Mouse (Mus musculus) right cerebral cortex, adult 18-20 months (tissue): ENCODE results near the gene Gemin5.

ENCODE experiments used
- DNase-seq: peaks from one replicate; pipeline ENCODE4 v3.0.0; 2022; ENCODE audit warnings: mixed read lengths

Gemin5 gene

DNA sequence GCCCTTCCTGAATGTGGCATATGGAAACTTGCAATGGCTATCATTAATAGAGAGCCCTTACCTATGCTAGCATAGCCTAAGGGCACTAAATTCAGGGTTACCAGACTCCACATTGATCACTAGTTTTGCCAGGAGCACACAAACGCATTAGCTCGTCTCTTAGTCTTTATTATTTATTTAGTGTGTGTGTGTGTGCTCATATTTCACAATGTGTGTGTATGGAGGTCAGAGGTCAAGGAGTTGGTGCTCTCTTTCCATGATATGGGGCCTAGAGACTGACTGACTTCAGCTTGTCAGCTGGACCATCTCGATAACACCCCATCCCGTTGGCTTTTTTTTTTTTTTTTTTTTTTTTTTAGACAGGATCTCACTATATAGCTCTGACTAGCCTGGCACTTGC is 1.3 kb upstream of the Gemin5 start:
- DNase-seq = no peak

DNA sequence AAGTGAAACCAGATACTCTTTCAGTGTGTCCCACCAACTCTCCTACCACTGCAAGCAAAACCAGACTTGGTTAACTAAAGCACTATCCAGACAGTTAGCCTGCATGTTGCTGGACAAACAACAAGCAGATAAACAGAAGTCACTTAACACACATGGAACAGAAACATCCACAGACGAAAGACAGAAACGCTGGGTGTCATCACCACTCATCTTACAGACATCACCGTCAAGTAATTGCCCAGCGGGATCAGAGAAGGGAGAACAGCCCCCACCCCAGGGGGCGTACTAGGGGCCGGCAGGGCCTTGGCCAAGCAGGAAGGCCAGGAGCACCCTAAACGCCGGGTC is 545 bp downstream of the Gemin5 start:
- no peak for DNase-seq

DNA sequence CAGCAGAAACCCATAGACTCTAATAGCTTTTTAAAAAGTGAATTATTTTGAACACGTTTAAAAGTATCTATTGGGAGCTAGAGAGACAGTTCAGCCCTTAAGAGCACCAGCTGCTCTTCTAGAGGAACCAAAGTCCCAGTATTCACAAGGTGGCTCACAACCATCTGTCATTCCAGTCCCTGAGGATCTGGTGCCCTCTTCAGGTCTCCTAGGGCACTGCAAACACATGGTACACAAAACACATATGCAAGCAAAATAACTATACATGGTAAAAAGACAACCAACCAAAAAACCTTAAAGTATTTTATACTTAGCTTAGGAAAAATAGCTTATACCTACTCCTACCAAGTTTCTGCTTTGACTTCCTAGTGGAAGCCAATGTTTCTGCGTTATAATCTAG is 3.3 kb downstream of the Gemin5 start:
- no peak for DNase-seq

DNA sequence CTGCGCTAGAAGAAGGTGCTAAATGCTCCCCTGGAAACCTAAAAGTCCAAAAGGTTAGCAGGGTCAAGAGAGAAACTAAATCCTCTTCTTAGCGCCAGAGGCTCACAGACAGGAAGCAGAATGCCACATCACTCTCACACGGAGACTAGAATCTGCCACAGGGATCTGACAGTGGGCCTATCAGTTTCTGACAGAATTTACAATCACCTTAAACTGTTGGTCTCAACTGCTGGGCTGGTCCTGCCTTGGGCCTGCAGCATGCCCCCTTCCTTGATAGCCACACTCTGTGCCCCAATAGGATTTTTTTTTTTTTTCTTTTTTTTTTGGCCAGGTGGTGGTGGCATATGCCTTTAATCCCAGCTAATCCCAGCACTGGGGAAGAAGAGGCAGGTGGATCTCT is 11.5 kb downstream of the Gemin5 start:
- no peak for DNase-seq

DNA sequence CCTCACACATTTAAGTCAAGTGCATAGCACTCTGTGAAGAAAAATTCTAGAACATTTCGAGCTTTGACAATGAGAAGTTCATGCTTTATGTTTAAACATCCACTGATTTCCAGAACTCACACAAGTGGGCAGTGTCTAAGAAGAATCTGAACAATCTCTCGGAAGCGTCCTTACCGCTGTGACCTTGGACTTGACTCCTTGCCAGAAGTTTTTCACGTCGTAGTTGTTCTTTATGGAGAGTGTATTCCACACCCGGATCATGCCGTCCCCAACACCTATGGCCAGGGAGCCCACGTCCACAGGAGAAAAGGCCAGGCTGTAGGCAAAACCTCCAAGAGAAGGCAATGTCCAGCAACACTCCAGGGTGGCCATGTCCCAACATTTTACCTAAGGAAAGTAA is 12.9 kb downstream of the Gemin5 start:
- no peak for DNase-seq

DNA sequence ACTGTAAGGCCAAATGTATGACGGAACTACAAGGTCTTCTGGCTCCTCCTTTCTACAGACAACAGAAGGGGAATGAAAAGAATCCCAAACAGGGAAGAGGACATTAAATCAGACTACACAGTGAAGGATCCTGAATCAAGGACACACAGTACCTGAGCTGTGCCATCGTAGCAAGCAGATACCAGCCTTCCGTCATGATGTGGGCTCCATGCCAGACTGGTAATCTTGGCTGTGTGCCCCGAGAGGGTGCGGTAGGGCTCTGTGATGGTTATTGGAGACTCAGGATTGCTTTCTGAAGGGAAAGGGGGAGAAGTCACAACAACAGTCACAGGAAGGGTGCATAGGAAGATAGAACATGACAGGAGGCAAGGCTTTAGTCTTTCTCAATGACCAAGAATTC is 22.1 kb downstream of the Gemin5 start:
- DNase-seq = no peak

- peak; percentile 55 for DNase-seq
Observed at GRCm38 (mm10) chr11:58143704-58144426, 24.5 kb downstream of the Gemin5 start.

GRCm38 (mm10) chr11:58139466-58139865 is 28.9 kb downstream of the Gemin5 start:
- DNase-seq = no peak

DNA sequence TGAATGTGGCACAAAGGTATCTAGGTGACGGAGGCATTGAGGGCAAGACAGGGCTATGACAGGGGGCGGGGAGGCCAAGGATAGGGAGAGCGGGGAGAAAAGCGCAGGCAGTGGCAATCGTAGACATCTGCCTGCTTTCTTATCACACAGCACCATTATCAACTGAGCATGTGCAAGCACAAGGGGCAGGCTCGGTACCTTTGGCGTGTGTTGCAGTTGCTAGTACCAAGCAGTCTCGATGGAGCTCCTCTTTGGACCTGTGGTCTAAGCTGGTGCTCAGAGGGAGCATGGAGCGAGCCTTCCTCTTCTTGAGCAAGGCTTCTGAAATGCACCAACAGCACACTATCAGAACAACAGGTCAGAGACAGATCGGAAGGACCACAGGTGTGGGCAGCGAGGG is 29.5 kb downstream of the Gemin5 start:
- no peak for DNase-seq

DNA sequence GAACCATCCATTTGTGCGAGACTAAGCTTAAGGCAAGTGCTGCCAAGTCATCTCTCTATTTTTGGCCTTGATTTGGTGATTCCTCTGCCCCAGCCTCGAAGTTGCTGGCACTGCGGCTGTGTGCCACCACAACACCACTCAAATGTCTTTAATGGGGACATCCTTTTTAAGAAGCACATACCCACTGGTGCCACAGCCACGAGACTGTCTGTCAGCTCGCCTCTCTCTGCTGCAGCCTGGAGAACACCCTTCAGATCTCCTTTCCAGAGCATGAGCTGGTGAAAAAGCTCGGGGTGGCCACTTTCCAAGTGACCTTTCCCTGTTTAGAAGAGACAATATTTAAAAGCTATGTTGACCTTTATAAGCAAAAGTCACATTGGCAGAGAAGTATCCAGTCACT is 31.7 kb downstream of the Gemin5 start:
- DNase-seq = no peak

DNA sequence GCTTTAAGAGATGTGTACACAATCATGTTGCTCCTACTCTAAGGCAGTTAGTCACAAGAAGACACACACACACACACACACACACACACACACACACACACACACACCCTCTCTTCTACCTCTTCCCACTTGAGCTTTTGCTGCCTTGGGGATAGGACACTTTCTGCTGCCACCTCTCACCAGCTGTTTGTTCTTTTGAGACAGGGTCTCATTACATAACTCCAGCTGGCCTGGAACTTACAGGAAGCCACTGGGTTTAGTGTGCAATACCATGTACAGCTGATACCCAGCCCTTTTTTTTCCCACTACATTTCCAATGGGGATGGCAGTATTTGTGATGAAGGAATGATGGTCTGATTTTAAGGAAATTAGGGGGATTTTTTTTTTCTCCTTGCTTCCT is 33.0 kb downstream of the Gemin5 start:
- DNase-seq = no peak

- DNase-seq = no peak
Observed at GRCm38 (mm10) chr11:58134869-58135268, 33.5 kb downstream of the Gemin5 start.

- no peak for DNase-seq
Observed at GRCm38 (mm10) chr11:58132026-58132425, 36.3 kb downstream of the Gemin5 start.

GRCm38 (mm10) chr11:58129302-58129843 is 39.0 kb downstream of the Gemin5 start:
- DNase-seq = no peak

GRCm38 (mm10) chr11:58127544-58127943 is 40.8 kb downstream of the Gemin5 start:
- DNase-seq = no peak

- DNase-seq = peak; percentile 21
Observed at GRCm38 (mm10) chr11:58126397-58127160, 41.8 kb downstream of the Gemin5 start.

GRCm38 (mm10) chr11:58125021-58125420 is 43.3 kb downstream of the Gemin5 start:
- DNase-seq = no peak

GRCm38 (mm10) chr11:58123711-58124110 is 44.6 kb downstream of the Gemin5 start:
- DNase-seq = no peak

- DNase-seq = no peak
Observed at GRCm38 (mm10) chr11:58121351-58121750, 47.0 kb downstream of the Gemin5 start.

- no peak for DNase-seq
Observed at GRCm38 (mm10) chr11:58120655-58121054, 47.7 kb downstream of the Gemin5 start.

DNA sequence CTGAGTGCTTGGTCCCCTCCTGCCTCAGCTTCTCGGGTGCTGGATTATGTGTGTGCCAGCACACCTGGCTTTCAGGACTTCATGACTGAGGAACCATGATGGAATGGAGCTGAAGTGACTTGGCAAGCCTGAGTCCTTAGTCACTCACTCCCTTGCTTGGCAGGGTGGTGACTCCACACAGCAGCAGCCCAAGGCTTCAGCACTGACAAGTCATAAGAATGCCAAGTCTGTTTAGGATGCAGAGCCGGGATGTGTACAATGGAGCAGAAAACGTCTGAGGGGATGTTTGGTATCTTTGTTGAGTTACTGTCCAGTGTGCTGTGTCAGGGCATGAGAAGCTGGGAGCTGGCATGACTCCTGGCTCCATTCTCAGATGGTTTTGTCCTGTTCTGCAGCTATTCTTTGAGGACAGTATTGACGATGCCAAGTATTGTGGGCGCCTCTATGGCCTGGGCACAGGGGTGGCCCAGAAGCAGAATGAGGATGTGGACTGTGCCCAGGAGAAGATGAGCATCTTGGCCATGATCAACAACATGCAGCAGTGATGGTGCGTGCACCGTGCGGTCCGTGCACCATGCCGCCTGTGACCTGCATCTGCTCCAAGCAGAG is 51.2 kb downstream of the Gemin5 start:
- no peak for DNase-seq

DNA sequence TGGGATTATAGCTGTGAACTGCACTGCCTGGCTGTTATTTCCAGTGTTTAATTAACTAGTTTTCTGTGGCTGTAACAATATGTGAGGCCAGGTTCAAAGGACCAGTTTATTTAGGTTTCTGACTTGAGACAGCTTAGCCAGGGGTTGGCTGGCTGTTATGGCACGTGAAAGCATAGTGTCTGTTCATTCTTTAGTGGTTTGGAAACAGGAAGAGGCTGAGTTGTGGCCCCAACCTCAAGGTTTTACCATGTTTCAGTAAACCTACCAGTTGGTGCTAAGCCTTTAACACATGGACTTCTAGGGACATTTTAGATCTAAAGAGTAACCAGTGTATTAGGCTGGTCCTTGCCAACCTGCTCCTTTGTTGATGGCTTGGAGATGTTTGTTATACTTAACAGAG is 51.8 kb downstream of the Gemin5 start:
- DNase-seq = no peak

DNA sequence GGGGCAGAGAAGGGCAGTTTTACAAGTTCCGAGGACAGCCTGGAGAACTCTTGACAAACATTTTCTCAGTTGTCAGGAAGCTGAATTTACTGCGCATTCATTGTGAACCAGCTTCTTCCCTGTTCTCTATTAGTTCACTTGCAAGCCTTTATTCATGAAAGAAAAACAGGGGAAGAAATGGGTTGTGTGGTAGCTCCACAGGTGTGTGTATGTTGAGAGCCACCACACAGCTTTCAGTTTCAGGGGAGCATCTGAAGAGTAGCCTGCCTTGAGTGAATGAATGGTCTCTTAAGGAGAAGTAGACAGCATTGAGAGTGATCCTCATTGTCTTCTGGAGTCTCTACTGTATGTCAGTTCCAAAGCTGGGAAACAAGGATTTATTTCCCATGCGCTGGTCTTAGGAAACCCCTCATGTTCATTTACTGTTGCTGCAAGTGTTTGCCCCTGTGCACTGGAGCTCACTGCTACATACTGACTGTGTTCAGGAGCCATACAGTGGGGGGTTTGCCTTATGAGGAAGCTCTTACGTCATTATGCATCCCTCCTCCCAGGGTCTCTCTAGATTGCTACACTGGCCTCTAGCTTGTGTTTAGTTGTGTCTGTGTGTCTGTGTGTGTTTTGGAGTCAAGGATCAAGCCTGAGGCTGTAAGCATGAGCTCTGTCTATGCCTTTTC is 60.5 kb downstream of the Gemin5 start:
- DNase-seq = no peak
